Mouse (Mus musculus) olfactory bulb, adult 2 months (tissue): Measurements from ENCODE around the gene Pank1. TPM values are rescaled to one million over a fixed set of nuclear protein-coding genes. Genes with fewer than 3 reads are reported as not detected.

Source experiments
- H3K27ac ChIP-seq: fragments of 200-500 bp; 2 replicates; pipeline ENCODE4 v1.5.1; 2012; ENCODE audit warnings: low read depth, low read length; ENCODE audit not compliant: insufficient read depth
- H3K4me1 ChIP-seq: fragments of 200-500 bp; 2 replicates; pipeline ENCODE4 v1.6.1; 2012; ENCODE audit warnings: low read length; ENCODE audit not compliant: control insufficient read depth, insufficient read depth
- H3K4me3 ChIP-seq: fragments of 200-500 bp; 2 replicates; pipeline ENCODE4 v1.5.1; 2012; ENCODE audit warnings: mild to moderate bottlenecking, low read depth, low read length, moderate library complexity; ENCODE audit not compliant: insufficient read depth
- CTCF ChIP-seq: fragments of 200-500 bp; IDR thresholded peaks from 2 replicates; pipeline ENCODE4 v1.5.1; 2012; ENCODE audit warnings: low read depth, mild to moderate bottlenecking, low read length, moderate library complexity; ENCODE audit not compliant: insufficient read depth
- POLR2A ChIP-seq: fragments of 200-500 bp; IDR thresholded peaks from 2 replicates; pipeline ENCODE4 v1.6.1; 2012; ENCODE audit warnings: mild to moderate bottlenecking, low read depth, low read length, moderate library complexity; ENCODE audit not compliant: insufficient read depth
- WGBS: fragments of 180-500 bp; shearing (Covaris S2); methylation state at CpG from one replicate; pipeline ENCODE4 v1.1.7; 2018; 5-methylcytosine and 5-hydroxymethylcytosine counted together
- polyA plus RNA-seq: library from polyadenylated mRNA; stranded (reverse); fragments of >200 nt; gene quantifications from 2 replicates; pipeline ENCODE4 v1.2.4, GENCODE M21; 2012; ENCODE audit warnings: low replicate concordance; ENCODE audit not compliant: missing spikeins, insufficient read depth, insufficient read length

Gene Pank1
- polyA plus RNA-seq = not detected in 2 replicates

DNA sequence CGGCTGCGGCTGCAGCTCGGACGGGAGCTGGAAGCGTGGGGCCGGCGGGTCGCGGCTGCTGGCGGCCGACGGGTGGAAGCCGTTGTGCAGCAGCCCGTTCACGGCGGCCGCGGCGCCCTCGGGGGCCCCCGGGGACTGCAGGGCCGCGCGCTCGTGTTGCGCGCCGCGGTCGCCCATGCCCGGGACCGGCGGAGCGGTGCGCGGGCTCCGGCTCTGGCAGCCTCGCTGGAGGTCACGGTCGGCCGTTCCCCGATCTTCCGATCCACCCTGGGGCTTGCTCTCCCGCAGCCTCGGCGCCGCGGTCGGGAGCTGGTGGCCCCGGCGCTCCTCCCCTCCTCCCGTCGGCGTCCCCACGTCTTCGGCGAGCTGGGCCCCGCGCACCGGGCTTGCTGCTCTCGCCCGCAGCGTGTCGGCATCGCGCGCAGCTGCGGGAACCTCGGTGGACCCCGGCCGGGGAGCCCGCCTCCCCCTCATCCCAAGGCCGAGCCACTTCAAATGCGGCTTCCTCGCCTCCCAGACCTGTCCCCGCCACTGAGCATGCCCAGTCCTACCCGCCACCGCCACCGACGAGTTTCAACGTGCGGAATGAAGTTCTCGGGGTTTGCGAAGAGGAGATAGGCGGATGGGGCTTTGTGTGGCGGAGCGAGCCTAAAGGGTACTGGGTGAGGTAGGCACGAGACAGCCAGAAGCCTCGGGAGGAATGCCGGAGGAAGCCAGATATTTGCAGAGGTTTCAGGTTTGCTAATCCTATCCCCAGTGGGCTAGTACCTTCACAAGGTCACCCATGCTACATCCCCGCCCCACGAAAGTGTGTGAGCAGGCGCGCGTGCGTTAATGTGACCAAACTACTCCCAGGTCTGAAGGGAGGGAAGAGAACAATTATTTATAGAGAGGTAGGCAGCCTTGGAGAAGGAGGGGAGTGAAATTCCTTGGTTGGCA is at the start of gene Pank1:
TSS of gene Pank1 (minus strand) at position 853 of the 939 bp plus-strand sequence.
- WGBS = under 1% methylated on average over 96 of the region's 96 CpGs
- Histone ChIP-seq H3K4me1 (peaks cover 3% of the 10 kb centered on the region; the same call in 1 of the 2 replicates), H3K27ac (peak within 1 kb of the TSS; percentile 94), H3K4me3 (peak within 1 kb of the TSS; percentile 85)
- peak; percentile 35; the same call in 1 of the 2 replicates for TF ChIP-seq POLR2A
- no peak for TF ChIP-seq CTCF

GRCm38 (mm10) chr19:34922603-34922963 is 43.3 kb upstream of the Pank1 start:
- Histone ChIP-seq H3K4me1 (peaks cover 3% of the 10 kb centered on the region; the same call in 1 of the 2 replicates), H3K4me3 (peak overlapping the region; percentile 96), H3K27ac (no peak overlapping the region)
- WGBS = 1% methylated on average over 9 of the region's 9 CpGs
- TF ChIP-seq CTCF = no peak
- no peak for TF ChIP-seq POLR2A

- WGBS = under 1% methylated on average over 57 of the region's 57 CpGs
- TF ChIP-seq POLR2A (peak; percentile 39; the same call in 1 of the 2 replicates), CTCF (no peak)
- Histone ChIP-seq H3K4me3 (peak within 1 kb of the TSS; percentile 96), H3K27ac (peak within 1 kb of the TSS; percentile 57), H3K4me1 (peaks cover 3% of the 10 kb centered on the region; the same call in 1 of the 2 replicates)
These were observed 42.7 kb upstream of the Pank1 start, which contains the start of gene Kif20b for GRCm38 (mm10) chr19:34921652-34922602. Gene Kif20b (plus strand): TSS chr19:34922361.

DNA sequence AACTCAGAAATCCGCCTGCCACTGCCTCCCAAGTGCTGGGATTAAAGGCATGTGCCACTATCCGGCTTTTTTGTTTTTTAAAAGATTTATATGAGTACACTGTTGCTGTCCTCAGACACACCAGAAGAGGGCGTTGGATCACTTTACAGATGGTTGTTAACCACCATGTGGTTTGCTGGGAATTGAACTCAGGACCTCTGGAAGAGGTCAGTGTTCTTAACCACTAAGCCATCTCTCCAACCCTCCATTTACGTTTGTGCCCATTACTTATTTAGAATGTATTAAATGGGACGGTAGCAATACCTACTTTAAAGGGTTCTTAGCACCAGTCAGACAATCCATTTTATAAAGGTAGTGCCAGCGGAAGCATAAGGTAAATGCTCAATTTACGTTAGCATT is 42.0 kb upstream of the Pank1 start:
- no peak for TF ChIP-seq CTCF
- no peak for TF ChIP-seq POLR2A
- peaks cover 3% of the 10 kb centered on the region; the same call in 1 of the 2 replicates for H3K4me1 ChIP-seq
- no peak overlapping the region for H3K27ac ChIP-seq

DNA sequence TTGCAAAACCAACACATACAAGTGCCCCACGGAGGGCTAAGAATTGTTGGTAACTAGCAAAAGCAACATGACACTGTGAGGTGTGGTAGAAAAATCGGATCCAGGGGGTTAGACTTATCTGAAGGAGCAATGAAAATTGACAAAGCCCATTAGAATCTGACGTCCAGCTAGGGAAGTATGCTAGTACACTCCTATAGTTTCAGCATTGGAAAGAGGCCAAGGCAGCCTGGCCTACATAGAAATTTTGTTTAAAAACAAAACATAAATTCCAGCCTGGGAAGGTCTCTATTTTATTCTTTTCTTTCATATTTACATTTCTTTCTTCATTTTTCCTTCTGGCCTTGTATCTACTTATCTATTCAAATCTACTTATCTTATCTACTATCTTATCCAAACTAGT is 41.3 kb upstream of the Pank1 start:
- no peak overlapping the region for H3K4me3 ChIP-seq
- no peak for TF ChIP-seq POLR2A
- H3K4me1 ChIP-seq = peaks cover 3% of the 10 kb centered on the region; the same call in 1 of the 2 replicates
- no peak overlapping the region for H3K27ac ChIP-seq
- WGBS = 82% methylated on average over 3 of the region's 3 CpGs

More for the DNA sequence above, 42.0 kb upstream of the Pank1 start:
- WGBS = 16% methylated on average over 7 of the region's 7 CpGs
- no peak overlapping the region for H3K4me3 ChIP-seq

GRCm38 (mm10) chr19:34920066-34920465 is 40.8 kb upstream of the Pank1 start:
- peaks cover 3% of the 10 kb centered on the region; the same call in 1 of the 2 replicates for H3K4me1 ChIP-seq
- 91% methylated on average over 4 of the region's 4 CpGs for WGBS
- TF ChIP-seq POLR2A (no peak), CTCF (no peak)
- H3K27ac ChIP-seq = no peak overlapping the region
- no peak overlapping the region for H3K4me3 ChIP-seq

DNA sequence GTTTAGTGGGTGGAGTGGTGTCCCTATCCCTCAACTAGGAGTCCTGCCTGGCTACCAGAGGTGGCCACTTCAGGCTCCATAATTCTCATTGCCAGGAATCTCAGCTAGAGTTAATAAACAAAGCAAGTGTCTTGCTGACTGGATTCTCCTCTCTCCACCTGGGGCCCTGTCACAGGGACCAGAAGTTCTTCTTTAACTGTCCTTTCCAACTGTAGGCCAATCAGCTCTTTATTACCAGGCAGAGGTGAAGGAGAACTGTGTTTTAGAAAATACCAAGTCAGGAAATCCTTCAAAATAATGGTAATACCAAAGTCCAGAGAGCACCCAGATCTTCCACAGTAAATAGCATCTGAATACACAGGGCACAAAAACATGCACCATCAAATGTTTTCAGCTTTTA is 33.1 kb upstream of the Pank1 start:
- Histone ChIP-seq H3K27ac (no peak overlapping the region), H3K4me1 (no peaks in the 10 kb centered on the region), H3K4me3 (no peak overlapping the region)
- TF ChIP-seq POLR2A = no peak
- TF ChIP-seq CTCF = no peak

GRCm38 (mm10) chr19:34906772-34907171 is 27.5 kb upstream of the Pank1 start:
- no peak for TF ChIP-seq CTCF
- no peak for TF ChIP-seq POLR2A
- Histone ChIP-seq H3K27ac (no peak overlapping the region), H3K4me3 (no peak overlapping the region), H3K4me1 (no peaks in the 10 kb centered on the region)
- WGBS = 62% methylated on average over 5 of the region's 5 CpGs

- 96% methylated on average over 7 of the region's 7 CpGs for WGBS
- no peak for TF ChIP-seq POLR2A
- no peaks in the 10 kb centered on the region for H3K4me1 ChIP-seq
- no peak overlapping the region for H3K4me3 ChIP-seq
- H3K27ac ChIP-seq = no peak overlapping the region
These were observed 26.2 kb upstream of the Pank1 start for GRCm38 (mm10) chr19:34905424-34905823.
